Mouse (Mus musculus): ENCODE measurements around the gene 6430550D23Rik. TPM values are rescaled to one million over a fixed set of nuclear protein-coding genes. Genes with fewer than 3 reads are reported as not detected.
"Not testable (repeated sequence)": the region's sequence is repeated elsewhere in the genome, so short reads cannot be mapped to it uniquely, and the experiment has no call there.

6430550D23Rik gene
- total RNA-seq, 2 experiments from 2014 or later = 0.74 to 0.92 TPM

GRCm38 (mm10) chr2:155956134-155957059, 51.4 kb downstream of the 6430550D23Rik start, which contains the start of gene Cep250:
Cep250 (plus strand) TSS chr2:155956458.
- ATAC-seq (replicated peaks; ENCODE audit: poor library complexity) = peak; percentile 95

GRCm38 (mm10) chr2:155952006-155952405, 55.8 kb downstream of the 6430550D23Rik start:
- ATAC-seq (replicated peaks; ENCODE audit: poor library complexity) = peak; percentile 42

DNA sequence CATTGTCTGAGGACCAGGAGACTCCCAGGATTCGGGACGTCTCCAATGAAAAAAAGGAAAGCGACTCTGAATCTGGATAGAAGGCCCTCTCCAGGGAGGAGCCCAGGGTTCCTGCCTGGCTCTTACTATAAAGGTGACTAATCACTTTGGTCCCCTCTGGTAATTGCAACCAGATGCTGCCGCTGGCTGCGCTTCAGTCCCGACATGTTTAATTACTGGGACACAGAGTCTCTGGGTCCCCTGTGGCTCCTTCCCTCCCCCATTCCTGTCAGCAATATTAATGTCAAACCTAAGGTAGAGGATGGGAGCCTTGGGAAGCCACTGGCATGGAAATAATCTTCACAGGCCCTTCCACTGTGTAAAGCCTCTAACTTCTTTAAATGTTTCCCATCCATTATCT, 58.4 kb downstream of the 6430550D23Rik start:
- no peak for ATAC-seq (replicated peaks; ENCODE audit: poor library complexity)

- ATAC-seq (replicated peaks; ENCODE audit: poor library complexity) = peak; percentile 82
Observed at GRCm38 (mm10) chr2:155947390-155948002, 60.3 kb downstream of the 6430550D23Rik start.

DNA sequence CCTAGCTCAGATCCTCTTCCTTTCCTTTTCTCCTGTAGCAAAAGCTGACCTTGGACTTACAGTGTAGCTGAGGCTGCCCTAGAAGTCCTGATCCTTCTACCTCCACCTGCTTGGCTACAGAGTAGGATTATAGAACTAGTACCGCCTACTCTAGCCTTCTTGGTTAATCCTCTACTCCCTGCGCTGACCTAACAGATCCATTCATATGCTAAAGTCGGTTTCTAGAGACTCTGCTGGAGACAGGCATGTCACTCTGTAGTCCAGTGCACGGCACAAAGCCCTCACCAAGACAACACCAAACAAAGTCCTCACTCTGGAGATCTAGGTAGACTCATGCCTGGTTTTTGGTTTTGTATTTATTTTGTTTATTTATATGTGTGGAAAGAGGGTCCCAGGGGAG, 61.3 kb downstream of the 6430550D23Rik start:
- no peak for ATAC-seq (replicated peaks; ENCODE audit: poor library complexity)

DNA sequence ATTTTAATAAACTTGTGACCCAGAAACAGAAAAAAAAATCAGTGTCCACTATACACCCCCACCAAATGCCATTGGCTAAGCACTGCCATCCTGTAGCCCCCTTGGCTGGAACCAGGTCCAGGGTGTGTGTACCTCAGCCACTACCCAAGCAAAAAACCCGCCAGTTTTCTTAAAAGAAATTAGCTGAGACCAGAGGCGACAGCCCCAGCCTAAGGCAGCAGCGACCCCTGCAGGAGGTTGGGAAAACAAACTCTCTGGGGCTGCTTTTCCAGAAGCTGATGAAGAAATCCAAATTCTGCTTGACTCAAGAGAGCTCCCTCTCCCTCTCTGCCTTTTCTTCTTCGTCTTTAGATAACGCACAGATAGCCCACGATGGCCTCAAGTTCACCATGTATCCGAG, 61.7 kb downstream of the 6430550D23Rik start:
- ATAC-seq (replicated peaks; ENCODE audit: poor library complexity) = peak; percentile 78

DNA sequence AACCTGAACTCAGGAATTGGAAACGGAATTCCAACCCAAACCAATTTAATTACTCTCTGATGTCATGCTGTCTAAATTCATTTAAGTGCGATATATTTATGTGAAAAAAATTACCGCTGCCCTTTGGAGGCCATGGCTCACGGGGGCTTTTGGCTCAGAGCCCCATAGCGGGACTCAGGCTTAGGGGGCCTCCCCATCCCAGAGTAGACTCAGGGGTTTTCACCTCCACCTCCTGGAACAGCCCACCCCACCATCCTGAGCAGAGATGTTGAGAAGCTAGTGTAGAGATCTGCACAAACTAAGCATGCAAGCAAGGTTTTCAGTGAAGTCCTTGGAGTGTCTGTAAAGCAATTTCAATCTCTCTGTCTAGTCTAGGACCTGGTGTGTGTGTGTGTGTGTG, 62.2 kb downstream of the 6430550D23Rik start:
- ATAC-seq (replicated peaks; ENCODE audit: poor library complexity) = no peak

GRCm38 (mm10) chr2:155945124-155945523, 62.7 kb downstream of the 6430550D23Rik start, which contains the start of gene Gdf5:
Gdf5 (minus strand) TSS chr2:155945367.
- ATAC-seq (replicated peaks; ENCODE audit: poor library complexity) = no peak

DNA sequence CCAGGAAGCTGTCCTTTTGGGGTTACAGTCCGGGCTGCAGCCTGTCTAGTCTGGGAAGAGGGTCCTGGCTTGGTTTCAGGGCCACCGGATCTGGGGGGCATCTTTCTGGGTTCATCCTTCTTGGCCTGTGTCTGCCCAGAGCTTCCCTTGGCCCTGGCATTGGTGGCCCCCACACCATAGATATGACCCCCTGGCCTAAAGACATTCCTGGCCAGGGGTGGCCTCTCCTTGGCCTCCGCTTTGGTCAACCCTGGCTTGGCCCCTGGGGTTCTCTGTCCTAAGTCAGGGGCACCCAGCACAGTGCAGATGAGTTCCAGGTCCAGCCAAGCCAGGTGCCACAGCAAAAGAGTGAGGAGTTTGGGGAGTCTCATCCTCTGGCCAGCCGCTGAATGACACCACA, 63.1 kb downstream of the 6430550D23Rik start:
- no peak for ATAC-seq (replicated peaks; ENCODE audit: poor library complexity)

- ATAC-seq (replicated peaks; ENCODE audit: poor library complexity) = no peak
Observed at GRCm38 (mm10) chr2:155943463-155943862, 64.3 kb downstream of the 6430550D23Rik start.

GRCm38 (mm10) chr2:155941697-155942442, 65.9 kb downstream of the 6430550D23Rik start:
- no peak for ATAC-seq (replicated peaks; ENCODE audit: poor library complexity)

GRCm38 (mm10) chr2:155940681-155941080, 67.1 kb downstream of the 6430550D23Rik start, which contains the start of gene Gm15557:
Gm15557 (plus strand) TSS chr2:155940728.
- ATAC-seq (replicated peaks; ENCODE audit: poor library complexity) = no peak

- peak; percentile 66 for ATAC-seq (replicated peaks; ENCODE audit: poor library complexity)
Observed at GRCm38 (mm10) chr2:155939897-155940529, 67.8 kb downstream of the 6430550D23Rik start.

GRCm38 (mm10) chr2:155929531-155930442, 78.0 kb downstream of the 6430550D23Rik start, which contains the start of gene Uqcc1:
Uqcc1 (minus strand) TSS chr2:155930310.
- peak; percentile 97 for ATAC-seq (replicated peaks; ENCODE audit: poor library complexity)

- ATAC-seq (replicated peaks; ENCODE audit: poor library complexity) = no peak
Observed at GRCm38 (mm10) chr2:155928711-155929345, 78.9 kb downstream of the 6430550D23Rik start.

GRCm38 (mm10) chr2:155925213-155925612, 82.6 kb downstream of the 6430550D23Rik start:
- not testable (repeated sequence) for ATAC-seq (replicated peaks; ENCODE audit: poor library complexity)
